Mouse (Mus musculus): ENCODE data around the gene Ubash3b. TPM values are rescaled to one million over a fixed set of nuclear protein-coding genes. Genes with fewer than 3 reads are reported as not detected.

The Ubash3b gene
- polyA plus RNA-seq, 1 experiment = 1.6 TPM

GRCm38 (mm10) chr9:41044626-41045025, 116.9 kb downstream of the Ubash3b start:
- Histone ChIP-seq H3K36me3 (ENCODE audit: control insufficient read depth, insufficient read depth, low read length) (no peaks in the 10 kb centered on the region), H3K27me3 (ENCODE audit: control insufficient read depth, insufficient read depth, low read length) (no peaks in the 10 kb centered on the region), H3K4me1 (ENCODE audit: control insufficient read depth, insufficient read depth, insufficient read length, low read length) (no peaks in the 10 kb centered on the region), H3K4me3 (ENCODE audit: low read depth, low read length) (no peak overlapping the region), H3K27ac (ENCODE audit: insufficient read depth, low read depth, low read length) (no peak overlapping the region)
- WGBS = 15% methylated on average over 3 of the region's 3 CpGs
- TF ChIP-seq POLR2A (IDR thresholded peaks at IDR 0.05; ENCODE audit: low read depth, low read length) = no peak
- TF ChIP-seq CTCF (IDR thresholded peaks at IDR 0.05; ENCODE audit: extremely low read depth, insufficient read length, insufficient replicate concordance, low read depth, low read length) = peak; percentile 77; the same call in 1 of the 2 replicates

- no peak overlapping the region for H3K4me3 ChIP-seq (ENCODE audit: low read depth, low read length)
- no peaks in the 10 kb centered on the region for H3K27me3 ChIP-seq (ENCODE audit: control insufficient read depth, insufficient read depth, low read length)
- TF ChIP-seq POLR2A (IDR thresholded peaks at IDR 0.05; ENCODE audit: low read depth, low read length) = no peak
- no peak for TF ChIP-seq CTCF (IDR thresholded peaks at IDR 0.05; ENCODE audit: extremely low read depth, insufficient read length, insufficient replicate concordance, low read depth, low read length)
- H3K4me1 ChIP-seq (ENCODE audit: control insufficient read depth, insufficient read depth, insufficient read length, low read length) = no peaks in the 10 kb centered on the region
- H3K36me3 ChIP-seq (ENCODE audit: control insufficient read depth, insufficient read depth, low read length) = no peaks in the 10 kb centered on the region
- H3K27ac ChIP-seq (ENCODE audit: insufficient read depth, low read depth, low read length) = no peak overlapping the region
- WGBS = 90% methylated on average over 5 of the region's 5 CpGs
Observed at GRCm38 (mm10) chr9:41043641-41044040, 117.9 kb downstream of the Ubash3b start.

GRCm38 (mm10) chr9:41041404-41041803, 120.1 kb downstream of the Ubash3b start:
- H3K4me1 ChIP-seq (ENCODE audit: control insufficient read depth, insufficient read depth, insufficient read length, low read length) = no peaks in the 10 kb centered on the region
- WGBS = 76% methylated on average over 3 of the region's 3 CpGs
- H3K36me3 ChIP-seq (ENCODE audit: control insufficient read depth, insufficient read depth, low read length) = no peaks in the 10 kb centered on the region; the same call in 1 of the 2 replicates
- no peak overlapping the region for H3K27ac ChIP-seq (ENCODE audit: insufficient read depth, low read depth, low read length)
- no peak for TF ChIP-seq CTCF (IDR thresholded peaks at IDR 0.05; ENCODE audit: extremely low read depth, insufficient read length, insufficient replicate concordance, low read depth, low read length)
- no peak for TF ChIP-seq POLR2A (IDR thresholded peaks at IDR 0.05; ENCODE audit: low read depth, low read length)
- H3K4me3 ChIP-seq (ENCODE audit: low read depth, low read length) = no peak overlapping the region
- H3K27me3 ChIP-seq (ENCODE audit: control insufficient read depth, insufficient read depth, low read length) = no peaks in the 10 kb centered on the region

GRCm38 (mm10) chr9:41038150-41038664, 123.3 kb downstream of the Ubash3b start:
- no peaks in the 10 kb centered on the region for H3K4me1 ChIP-seq (ENCODE audit: control insufficient read depth, insufficient read depth, insufficient read length, low read length)
- H3K27me3 ChIP-seq (ENCODE audit: control insufficient read depth, insufficient read depth, low read length) = no peaks in the 10 kb centered on the region
- no peak overlapping the region for H3K4me3 ChIP-seq (ENCODE audit: low read depth, low read length)
- no peaks in the 10 kb centered on the region; the same call in 1 of the 2 replicates for H3K36me3 ChIP-seq (ENCODE audit: control insufficient read depth, insufficient read depth, low read length)
- TF ChIP-seq POLR2A (IDR thresholded peaks at IDR 0.05; ENCODE audit: low read depth, low read length) (no peak), CTCF (IDR thresholded peaks at IDR 0.05; ENCODE audit: extremely low read depth, insufficient read length, insufficient replicate concordance, low read depth, low read length) (no peak)
- H3K27ac ChIP-seq (ENCODE audit: insufficient read depth, low read depth, low read length) = no peak overlapping the region
- 65% methylated on average over 9 of the region's 9 CpGs for whole genome bisulfite sequencing

DNA sequence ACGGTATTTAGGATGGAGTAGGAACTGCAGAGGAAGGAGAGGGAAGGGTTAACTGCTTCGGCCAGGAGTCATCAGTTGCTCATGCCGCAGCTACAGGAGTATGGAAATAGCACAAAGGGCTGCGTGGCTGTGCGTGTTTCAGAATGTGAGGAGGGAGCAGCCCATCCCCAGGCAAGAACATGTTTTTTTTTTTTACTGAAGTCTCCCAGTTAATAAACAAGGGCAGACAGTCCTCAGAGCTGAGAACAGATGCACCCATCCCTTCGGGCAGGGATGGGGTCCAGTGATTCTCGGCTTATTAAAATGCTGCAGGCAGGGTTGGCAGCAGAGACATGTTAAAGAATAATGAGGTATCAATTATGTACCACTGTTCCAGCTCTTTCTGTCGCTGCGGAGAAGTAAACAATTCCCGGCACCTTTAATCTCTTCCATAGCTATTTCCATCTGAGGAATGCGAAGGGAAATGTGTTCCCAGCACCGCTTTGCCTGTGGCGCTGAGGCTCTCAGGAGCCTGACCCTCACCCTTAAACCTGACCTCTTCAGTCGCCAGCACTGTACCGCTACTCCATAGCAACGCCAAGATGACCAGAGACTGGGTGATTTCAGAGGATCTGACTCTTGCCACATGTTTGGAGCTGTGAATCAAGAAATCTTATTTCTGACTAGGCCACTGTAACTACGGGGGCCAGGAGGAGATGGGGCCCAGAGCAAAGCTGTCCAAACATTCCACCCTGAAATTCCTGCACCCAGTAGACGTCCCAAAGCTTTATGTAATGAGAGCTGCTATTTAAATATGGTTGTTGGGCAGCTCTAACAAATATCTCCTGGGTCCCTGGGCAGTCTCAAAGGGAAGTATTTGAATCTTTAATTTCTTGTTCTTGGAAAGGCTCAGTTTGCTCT, 129.7 kb downstream of the Ubash3b start:
- 48% methylated on average over 18 of the region's 18 CpGs for WGBS
- no peak for TF ChIP-seq CTCF (IDR thresholded peaks at IDR 0.05; ENCODE audit: extremely low read depth, insufficient read length, insufficient replicate concordance, low read depth, low read length)
- TF ChIP-seq POLR2A (IDR thresholded peaks at IDR 0.05; ENCODE audit: low read depth, low read length) = no peak
- H3K4me1 ChIP-seq (ENCODE audit: control insufficient read depth, insufficient read depth, insufficient read length, low read length) = no peaks in the 10 kb centered on the region
- H3K27ac ChIP-seq (ENCODE audit: insufficient read depth, low read depth, low read length) = no peak overlapping the region
- no peaks in the 10 kb centered on the region for H3K36me3 ChIP-seq (ENCODE audit: control insufficient read depth, insufficient read depth, low read length)
- no peak overlapping the region for H3K4me3 ChIP-seq (ENCODE audit: low read depth, low read length)
- no peaks in the 10 kb centered on the region for H3K27me3 ChIP-seq (ENCODE audit: control insufficient read depth, insufficient read depth, low read length)

DNA sequence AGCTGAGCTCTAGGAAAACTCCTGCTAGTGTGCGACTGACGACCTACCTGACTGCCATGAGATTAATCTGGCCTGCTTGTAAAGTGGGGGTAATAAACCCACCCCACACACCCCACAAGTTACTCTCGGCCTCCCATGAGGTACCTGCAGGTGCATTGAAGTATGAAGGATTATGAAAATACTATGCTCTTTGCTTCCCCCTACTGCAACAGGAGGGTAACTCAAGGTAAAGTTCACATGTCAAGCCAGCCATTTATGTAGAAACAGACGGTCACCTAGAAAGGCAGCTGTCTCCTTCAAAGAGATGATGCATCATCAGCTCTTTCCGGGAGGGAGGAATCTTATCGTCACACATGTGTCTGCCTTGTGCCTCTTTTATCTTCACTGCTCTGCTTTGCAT, 131.7 kb downstream of the Ubash3b start:
- no peaks in the 10 kb centered on the region for H3K27me3 ChIP-seq (ENCODE audit: control insufficient read depth, insufficient read depth, low read length)
- no peak overlapping the region for H3K4me3 ChIP-seq (ENCODE audit: low read depth, low read length)
- no peaks in the 10 kb centered on the region for H3K4me1 ChIP-seq (ENCODE audit: control insufficient read depth, insufficient read depth, insufficient read length, low read length)
- no peaks in the 10 kb centered on the region for H3K36me3 ChIP-seq (ENCODE audit: control insufficient read depth, insufficient read depth, low read length)
- TF ChIP-seq CTCF (IDR thresholded peaks at IDR 0.05; ENCODE audit: extremely low read depth, insufficient read length, insufficient replicate concordance, low read depth, low read length) (no peak), POLR2A (IDR thresholded peaks at IDR 0.05; ENCODE audit: low read depth, low read length) (no peak)
- no peak overlapping the region for H3K27ac ChIP-seq (ENCODE audit: insufficient read depth, low read depth, low read length)
- WGBS = 55% methylated on average over 6 of the region's 6 CpGs

DNA sequence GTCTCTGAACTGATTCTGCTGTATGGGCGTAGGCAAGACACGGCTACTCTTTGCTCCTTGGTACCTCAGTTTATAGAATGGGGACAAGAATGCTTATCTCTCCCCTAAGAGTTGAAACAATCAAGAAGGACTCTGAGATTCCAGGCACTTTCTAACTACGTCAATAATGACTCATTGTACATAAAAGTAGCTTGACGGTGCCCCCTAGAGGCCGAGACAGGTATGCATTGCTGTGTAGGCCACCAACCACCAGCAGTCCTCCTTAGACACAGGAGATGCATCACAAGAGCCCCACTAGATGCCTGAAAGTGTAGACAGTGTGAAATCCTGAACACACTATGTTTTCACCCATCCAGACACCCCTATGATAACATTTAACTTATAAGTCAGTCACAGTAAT, 133.0 kb downstream of the Ubash3b start:
- no peak overlapping the region for H3K27ac ChIP-seq (ENCODE audit: insufficient read depth, low read depth, low read length)
- no peak overlapping the region for H3K4me3 ChIP-seq (ENCODE audit: low read depth, low read length)
- no peaks in the 10 kb centered on the region for H3K4me1 ChIP-seq (ENCODE audit: control insufficient read depth, insufficient read depth, insufficient read length, low read length)
- WGBS = 33% methylated on average over 5 of the region's 5 CpGs
- no peaks in the 10 kb centered on the region for H3K27me3 ChIP-seq (ENCODE audit: control insufficient read depth, insufficient read depth, low read length)
- H3K36me3 ChIP-seq (ENCODE audit: control insufficient read depth, insufficient read depth, low read length) = no peaks in the 10 kb centered on the region
- TF ChIP-seq POLR2A (IDR thresholded peaks at IDR 0.05; ENCODE audit: low read depth, low read length) (no peak), CTCF (IDR thresholded peaks at IDR 0.05; ENCODE audit: extremely low read depth, insufficient read length, insufficient replicate concordance, low read depth, low read length) (peak; percentile 58; the same call in 1 of the 2 replicates)
